Mouse (Mus musculus) neutrophil, adult 83 days (primary cell): ENCODE results near the gene Sertad2. TPM values are rescaled to one million over a fixed set of nuclear protein-coding genes. Genes with fewer than 3 reads are reported as not detected.

ENCODE experiments used
- total RNA-seq, 2 experiments: library from RNA; stranded (reverse); gene quantifications; one replicate each; pipeline ENCODE4 v1.2.4; 2023

The Sertad2 gene
- 10 to 100 TPM; 12.5 to 14.6 TPM for total RNA-seq

DNA sequence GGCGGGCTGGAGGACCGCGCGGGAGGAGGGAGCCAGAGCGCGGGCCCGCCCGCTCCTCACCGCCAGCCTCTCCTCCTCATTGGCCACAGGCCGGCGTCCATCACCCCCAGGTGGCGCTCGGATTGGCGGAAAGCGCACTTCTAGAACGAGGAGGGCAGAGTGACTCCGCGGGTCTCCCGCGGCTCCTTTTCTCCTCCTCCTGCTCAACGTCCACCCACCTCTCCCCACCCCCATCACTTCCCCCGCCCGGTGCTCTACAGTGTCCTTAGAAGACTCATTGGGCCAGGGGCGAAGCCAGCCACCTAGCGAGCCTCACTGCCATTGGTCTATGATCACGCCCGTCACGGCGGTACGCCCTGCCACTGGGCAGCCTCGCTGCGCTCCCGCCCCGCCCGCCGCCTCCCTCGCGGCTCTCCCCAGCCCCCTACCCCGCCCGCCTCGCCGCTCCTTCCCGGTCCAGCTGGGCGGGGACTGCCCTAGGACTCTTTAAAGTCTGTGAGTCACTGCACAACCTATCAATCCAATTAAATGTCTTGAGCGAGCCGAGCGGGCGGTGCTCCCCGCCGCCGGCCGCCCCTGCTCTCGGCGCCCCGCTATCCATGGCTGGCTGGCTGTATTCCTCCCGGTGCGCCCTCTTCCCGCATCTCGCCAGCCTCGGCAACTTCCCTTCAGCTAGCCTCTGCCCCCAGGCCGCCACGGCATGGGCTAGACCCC lies at the start of gene Sertad2:
Gene Sertad2, plus strand, starts transcription at position 515 of the 714 bp plus-strand sequence.

Other genes with a start within 250 kb of the Sertad2 start
- gene Slc1a4, start 210.5 kb upstream of the Sertad2 start, total RNA-seq: under 1 TPM; 0.24 to 0.35 TPM
- 10 to 100 TPM; 57.5 to 57.9 TPM for gene Aftph, start 198.3 kb downstream of the Sertad2 start, total RNA-seq